Comparison of ENCODE assay signal across 8 mouse cellular contexts in the genomic region with DNA sequence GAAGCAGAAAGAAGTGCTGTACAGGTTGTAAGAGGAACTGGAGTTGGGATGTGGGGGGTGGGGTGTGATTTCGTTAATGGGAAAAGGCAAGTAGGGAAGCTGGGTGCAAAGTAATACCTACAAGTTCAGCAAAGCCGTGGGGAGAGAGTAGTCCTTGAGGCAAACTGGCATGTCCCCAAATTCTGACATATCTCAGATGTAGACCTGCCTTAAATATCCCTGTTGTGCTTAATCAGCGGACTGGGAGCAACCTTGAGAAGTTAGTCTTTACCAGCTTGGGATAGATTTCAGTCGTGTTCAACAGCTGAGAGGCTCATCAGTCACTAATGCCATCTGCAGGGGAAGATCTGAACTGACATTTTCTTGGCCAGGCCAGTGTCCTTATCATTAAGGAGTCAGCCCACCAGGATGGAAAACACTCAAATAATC. TPM values are rescaled to one million over a fixed set of nuclear protein-coding genes. Genes with fewer than 3 reads are reported as not detected.
DNase-seq lines count a peak whose midpoint lies in the region; ATAC-seq lines count a peak whose summit lies in the region.

No protein-coding gene starts in this region.

- H3K9me3 ChIP-seq in forebrain, embryonic 11.5 days (ENCODE audit: control insufficient read depth, low read length), result no peaks in the 10 kb centered on the region
- no peaks in the 10 kb centered on the region for H3K9me3 ChIP-seq in hindbrain, embryonic 16.5 days (ENCODE audit: control insufficient read depth, low read length)
- no peaks in the 10 kb centered on the region for H3K9me3 ChIP-seq in liver, embryonic 11.5 days (ENCODE audit: control insufficient read depth, low read length)

- no peaks in the 10 kb centered on the region; the same call in 1 of the 2 replicates for H3K4me1 ChIP-seq in forebrain, embryonic 11.5 days (replicated peaks; ENCODE audit: control insufficient read depth, insufficient read depth, low read length)
- peaks cover 20% of the 10 kb centered on the region for H3K4me1 ChIP-seq in hindbrain, embryonic 16.5 days (ENCODE audit: control insufficient read depth, insufficient read depth, low read depth, low read length)
- H3K4me1 ChIP-seq in liver, embryonic 11.5 days (replicated peaks; ENCODE audit: control insufficient read depth, insufficient read depth, low read length), result peaks cover 11% of the 10 kb centered on the region

- peak overlapping the region; percentile 70; the same call in 1 of the 2 replicates for H3K4me2 ChIP-seq in forebrain, embryonic 11.5 days (ENCODE audit: low read depth, low read length, severe bottlenecking)
- peak overlapping the region; percentile 81 for H3K4me2 ChIP-seq in hindbrain, embryonic 16.5 days (ENCODE audit: low read length)
- peak overlapping the region; percentile 87 for H3K4me2 ChIP-seq in liver, embryonic 11.5 days

- 34% methylated on average over 4 of the region's 4 CpGs for WGBS in forebrain, embryonic 11.5 days
- 25% methylated on average over 4 of the region's 4 CpGs for WGBS in hindbrain, embryonic 16.5 days
- WGBS in liver, embryonic 11.5 days, result 33% methylated on average over 4 of the region's 4 CpGs

- H3K36me3 ChIP-seq in forebrain, embryonic 11.5 days (ENCODE audit: control insufficient read depth, insufficient read depth, low read length), result no peaks in the 10 kb centered on the region
- no peaks in the 10 kb centered on the region for H3K36me3 ChIP-seq in hindbrain, embryonic 16.5 days (ENCODE audit: control insufficient read depth, insufficient read depth, low read length)
- H3K36me3 ChIP-seq in liver, embryonic 11.5 days (ENCODE audit: control insufficient read depth, insufficient read depth, low read length), result no peaks in the 10 kb centered on the region

- H3K27me3 ChIP-seq in forebrain, embryonic 11.5 days (ENCODE audit: control insufficient read depth, insufficient read depth, low read length), result no peaks in the 10 kb centered on the region
- no peaks in the 10 kb centered on the region for H3K27me3 ChIP-seq in hindbrain, embryonic 16.5 days (replicated peaks; ENCODE audit: control insufficient read depth, insufficient read depth, low read length)
- H3K27me3 ChIP-seq in liver, embryonic 11.5 days (replicated peaks; ENCODE audit: control insufficient read depth, insufficient read depth, low read length), result no peaks in the 10 kb centered on the region

- H3K27ac ChIP-seq in forebrain, embryonic 11.5 days (ENCODE audit: low read depth, low read length), result no peak overlapping the region
- H3K27ac ChIP-seq in hindbrain, embryonic 16.5 days (ENCODE audit: low read depth, low read length), result peak overlapping the region; percentile 98
- H3K27ac ChIP-seq in liver, embryonic 11.5 days (ENCODE audit: low read depth, low read length), result no peak overlapping the region

- H3K4me3 ChIP-seq in forebrain, embryonic 11.5 days (ENCODE audit: low read depth, low read length), result no peak overlapping the region
- H3K4me3 ChIP-seq in hindbrain, embryonic 16.5 days (ENCODE audit: low read length), result peak overlapping the region; percentile 68
- peak overlapping the region; percentile 60 for H3K4me3 ChIP-seq in liver, embryonic 11.5 days (ENCODE audit: low read depth, low read length)

- DNase-seq in layer of hippocampus, adult 11-12 months (ENCODE audit: low spot score), result peak; percentile 68
- no peak for DNase-seq in layer of hippocampus, postnatal 36 days
- DNase-seq in adrenal gland, postnatal 14 days, result peak; percentile 45
- DNase-seq in forebrain, embryonic 11.5 days (ENCODE audit: low spot score), result no peak
- no peak for DNase-seq in liver, embryonic 11.5 days (ENCODE audit: low spot score)
- peak; percentile 70 for DNase-seq in naive thymus-derived CD4-positive, alpha-beta T cell, adult 2 months (ENCODE audit: low read depth)
- peak; percentile 46 to 52 for DNase-seq in thymus, postnatal 36 days

- no peak overlapping the region for H3K9ac ChIP-seq in forebrain, embryonic 11.5 days (ENCODE audit: low read length)
- H3K9ac ChIP-seq in hindbrain, embryonic 16.5 days (ENCODE audit: low read depth, low read length), result peak overlapping the region; percentile 90; the same call in 1 of the 2 replicates
- H3K9ac ChIP-seq in liver, embryonic 11.5 days (ENCODE audit: low read depth, low read length), result peak overlapping the region; percentile 59

- ATAC-seq in forebrain, embryonic 11.5 days (replicated peaks; ENCODE audit: low FRiP score), result no peak
- no peak for ATAC-seq in hindbrain, embryonic 16.5 days
- no peak; the same call in 1 of the 2 replicates for ATAC-seq in liver, embryonic 11.5 days (replicated peaks; ENCODE audit: low FRiP score)

RNA-seq across cellular contexts. Expression of a gene that starts 0.3 kb away (rescaled TPM):
- 10 to 100 TPM; 88.8 to 90.7 TPM for total RNA-seq in layer of hippocampus, postnatal 36 days (2021)
- 67.4 and 73.7 TPM in 2 replicates for total RNA-seq in adrenal gland, postnatal 14 days (2021)
- polyA plus RNA-seq in forebrain, embryonic 11.5 days (2014; fragmentation: Nextera tagmentation; extraction: Ambion mirVana), result 10.4 and 10.5 TPM in 2 replicates
- polyA plus RNA-seq in hindbrain, embryonic 16.5 days (2015; fragmentation: Nextera tagmentation; extraction: Ambion mirVana), result 23.1 and 23.5 TPM in 2 replicates
- 5.7 and 7.0 TPM in 2 replicates for polyA plus RNA-seq in liver, embryonic 11.5 days (2014; fragmentation: Nextera tagmentation; extraction: Ambion mirVana)

RNA-seq across cellular contexts. Expression of a gene that starts 48.6 kb away (rescaled TPM):
- total RNA-seq in layer of hippocampus, postnatal 36 days (2021), result under 1 TPM in 1 of 2 experiments, not detected in 1; 0.30 TPM
- not detected in 2 replicates for total RNA-seq in adrenal gland, postnatal 14 days (2021)
- not detected in 2 replicates for polyA plus RNA-seq in forebrain, embryonic 11.5 days (2014; fragmentation: Nextera tagmentation; extraction: Ambion mirVana)
- 2.2 and 2.3 TPM in 2 replicates for polyA plus RNA-seq in hindbrain, embryonic 16.5 days (2015; fragmentation: Nextera tagmentation; extraction: Ambion mirVana)
- polyA plus RNA-seq in liver, embryonic 11.5 days (2014; fragmentation: Nextera tagmentation; extraction: Ambion mirVana), result 0.38 and 0.52 TPM in 2 replicates

Comparison
In these comparisons a context has a peak if more than half of its experiments do, and no peak if none do; other contexts are left out.
1. DNase-seq: peak in layer of hippocampus, adult 11-12 months (single experiment), adrenal gland, postnatal 14 days (single experiment), naive thymus-derived CD4-positive, alpha-beta T cell, adult 2 months (single experiment) and thymus, postnatal 36 days (2 of 2); none in layer of hippocampus, postnatal 36 days (0 of 2), forebrain, embryonic 11.5 days (single experiment) and liver, embryonic 11.5 days (single experiment).
2. Peak in every context shown above with its lines, with median percentiles within 50 percentile points of each other: H3K4me2 ChIP-seq.